Mouse (Mus musculus) heart, postnatal 0 days (tissue): ENCODE measurements around the gene Angptl8.

ENCODE experiments used
- CTCF ChIP-seq: IDR thresholded peaks from 2 replicates; pipeline ENCODE4 v1.5.1; 2016; ENCODE audit warnings: antibody characterized with exemption, control low read depth, low read depth
- EP300 ChIP-seq: IDR thresholded peaks from 2 replicates; pipeline ENCODE4 v1.6.1; 2016; ENCODE audit warnings: antibody characterized with exemption, low read depth

DNA sequence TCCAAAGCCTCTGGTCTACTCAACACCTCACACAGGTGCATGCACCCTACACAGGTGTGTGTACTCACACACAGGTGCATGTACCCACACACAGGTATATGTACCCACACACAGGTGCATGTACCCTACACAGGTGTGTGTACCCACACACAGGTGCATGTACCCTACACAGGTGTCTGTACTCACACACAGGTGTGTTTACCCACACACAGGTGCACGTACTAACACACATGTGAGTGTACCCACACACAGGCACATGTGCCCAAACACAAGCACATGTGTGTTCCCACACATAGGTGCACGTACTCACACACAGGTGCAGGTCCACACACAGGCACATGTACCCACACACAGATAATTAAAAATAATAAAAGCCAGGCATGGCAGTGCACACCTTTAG is 2.4 kb downstream of the Angptl8 start:
- TF ChIP-seq CTCF (no peak), EP300 (no peak)
